In genomic region chr14:30529454-30529853, GRCm38 (mm10) we compare ENCODE assay signal across 23 mouse cellular contexts.
"Had no signal": no experiment of that assay in that cellular context is flagged by ENCODE, and none has a peak within 500 bp of the region (broad histone marks: within the 10 kb centered on the region; RNA-seq: fewer than 3 reads in every experiment).

No protein-coding gene starts in this region.

- H3K9me3 ChIP-seq: heart, embryonic 10.5 days; heart, embryonic 12.5 days; hindbrain, embryonic 10.5 days; hindbrain, embryonic 12.5 days; intestine, embryonic 15.5 days; limb, embryonic 13.5 days; limb, embryonic 15.5 days; liver, embryonic 12.5 days had no signal

- H3K4me3 ChIP-seq: gastrocnemius, adult 2 months; heart, adult 2 months; heart, embryonic 10.5 days; heart, embryonic 12.5 days; hindbrain, embryonic 10.5 days; hindbrain, embryonic 12.5 days; intestine, embryonic 15.5 days; limb, embryonic 13.5 days; limb, embryonic 15.5 days; liver, embryonic 12.5 days had no signal

- DNase-seq: gastrocnemius, adult 2 months; gastrocnemius, postnatal 10 days; gastrocnemius, postnatal 25 days; heart, adult 2 months; heart, postnatal 10 days; heart, postnatal 4 days; kidney, adult 18-20 months; kidney, adult 8-10 months; kidney, postnatal 10 days; kidney, postnatal 25 days; layer of hippocampus, adult 9-11 months; layer of hippocampus, postnatal 36 days; left cerebral cortex, postnatal 4 days had no signal

- H3K9ac ChIP-seq: heart, embryonic 12.5 days; hindbrain, embryonic 12.5 days; hindbrain, embryonic 14.5 days; intestine, embryonic 15.5 days; limb, embryonic 13.5 days; limb, embryonic 15.5 days; liver, embryonic 12.5 days; liver, embryonic 14.5 days had no signal

- H3K4me1 ChIP-seq: hindbrain, embryonic 12.5 days; intestine, embryonic 15.5 days; liver, embryonic 12.5 days had no signal

- H3K27me3 ChIP-seq: heart, embryonic 12.5 days; hindbrain, embryonic 12.5 days; intestine, embryonic 15.5 days; limb, embryonic 13.5 days; limb, embryonic 15.5 days; liver, embryonic 12.5 days had no signal

- H3K27ac ChIP-seq: gastrocnemius, adult 2 months; heart, adult 2 months; heart, embryonic 10.5 days; hindbrain, embryonic 10.5 days; hindbrain, embryonic 12.5 days; hindbrain, embryonic 14.5 days; intestine, embryonic 15.5 days; limb, embryonic 13.5 days; limb, embryonic 15.5 days; liver, embryonic 12.5 days; liver, embryonic 14.5 days had no signal
